Mouse (Mus musculus): Measurements from ENCODE around the gene Gpr132.

DNA sequence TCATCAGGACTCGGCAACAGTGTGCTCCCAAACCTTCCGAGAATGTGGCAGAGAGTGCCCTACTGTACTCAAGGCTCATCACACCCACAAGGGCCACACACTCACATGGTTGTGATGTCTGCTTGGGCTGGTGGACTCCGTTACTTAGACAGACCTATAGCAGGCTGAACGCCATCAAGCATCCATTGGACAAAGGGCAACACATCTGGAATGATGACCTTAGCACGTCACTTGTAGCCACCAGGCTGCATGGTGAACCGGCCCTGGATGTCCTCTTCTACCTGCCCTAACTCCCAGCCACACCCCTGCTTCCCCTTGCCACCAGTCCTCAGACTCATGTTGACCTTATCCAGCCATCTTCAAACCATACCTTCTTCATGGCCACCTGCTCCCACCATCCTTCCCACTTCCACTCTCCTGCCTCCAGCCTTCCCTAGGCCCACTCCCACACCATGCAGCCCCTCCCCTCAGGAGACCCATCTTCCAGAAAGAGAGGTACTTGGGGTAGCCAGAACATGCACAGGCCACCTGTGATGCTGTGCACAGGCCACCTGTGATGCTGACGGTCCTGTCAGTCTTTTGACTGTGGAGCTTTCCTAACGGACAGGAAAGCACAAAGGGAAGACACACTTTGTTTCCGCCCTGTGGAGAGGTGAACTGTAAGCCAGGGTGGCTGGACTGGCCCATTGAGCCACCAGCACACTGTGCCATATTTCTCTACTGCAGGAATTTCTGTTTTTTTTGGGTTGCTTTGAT lies 9.3 kb downstream of the Gpr132 start:
- TF ChIP-seq ZNF384 (IDR thresholded peaks at IDR 0.05; ENCODE audit: low read depth, low read length), result no peak
- TF ChIP-seq RAD21 (IDR thresholded peaks at IDR 0.05; ENCODE audit: low read depth, low read length), result no peak
- TF ChIP-seq GATA1 (IDR thresholded peaks at IDR 0.05; ENCODE audit: low read depth, low read length), result no peak
- no peak for TF ChIP-seq MYB (IDR thresholded peaks at IDR 0.05; ENCODE audit: low read depth, low read length)
- no peak for TF ChIP-seq ELF1 (IDR thresholded peaks at IDR 0.05; ENCODE audit: low read depth, low read length)
- no peak for TF ChIP-seq MYC (IDR thresholded peaks at IDR 0.05; ENCODE audit: low read depth, low read length)
- TF ChIP-seq HCFC1 (IDR thresholded peaks at IDR 0.05; ENCODE audit: low read depth, low read length), result no peak

Measured in MEL (cell line).